Mouse (Mus musculus): ENCODE results near the gene Olfr262. TPM values are rescaled to one million over a fixed set of nuclear protein-coding genes. Genes with fewer than 3 reads are reported as not detected.

The Olfr262 gene
- not detected in 2 replicates for polyA plus RNA-seq (2015; fragmentation: Nextera tagmentation; extraction: Ambion mirVana)

GRCm38 (mm10) chr19:12241559-12241958 lies at the start of gene Olfr262:
Gene Olfr262, minus strand, starts transcription at chr19:12241659.

GRCm38 (mm10) chr19:12279554-12279953 lies 38.1 kb upstream of the Olfr262 start, which contains the start of gene Olfr1434:
Gene Olfr1434, plus strand, starts transcription at chr19:12279854.

GRCm38 (mm10) chr19:12260732-12261131 lies 19.3 kb upstream of the Olfr262 start, which contains the start of gene Olfr235:
Gene Olfr235, plus strand, starts transcription at chr19:12261032.

GRCm38 (mm10) chr19:12232496-12232895 lies 9.0 kb downstream of the Olfr262 start, which contains the start of gene Olfr1432:
Gene Olfr1432, minus strand, starts transcription at chr19:12232596.

GRCm38 (mm10) chr19:12200334-12200733 lies 41.1 kb downstream of the Olfr262 start, which contains the start of gene Olfr1431:
Gene Olfr1431, plus strand, starts transcription at chr19:12200634.

Other genes with a start within 250 kb of the Olfr262 start
- gene Olfr1423, start 200.3 kb downstream of the Olfr262 start, polyA plus RNA-seq (2015; fragmentation: Nextera tagmentation; extraction: Ambion mirVana), result not detected in 2 replicates
- not detected in 2 replicates for gene Olfr1424, start 179.0 kb downstream of the Olfr262 start, polyA plus RNA-seq (2015; fragmentation: Nextera tagmentation; extraction: Ambion mirVana)
- gene Olfr1425, start 163.9 kb downstream of the Olfr262 start, polyA plus RNA-seq (2015; fragmentation: Nextera tagmentation; extraction: Ambion mirVana), result not detected in 2 replicates
- gene Olfr1426, start 149.6 kb downstream of the Olfr262 start, polyA plus RNA-seq (2015; fragmentation: Nextera tagmentation; extraction: Ambion mirVana), result not detected in 2 replicates
- not detected in 2 replicates for gene Olfr1427, start 138.3 kb downstream of the Olfr262 start, polyA plus RNA-seq (2015; fragmentation: Nextera tagmentation; extraction: Ambion mirVana)
- gene Olfr1428, start 125.8 kb downstream of the Olfr262 start, polyA plus RNA-seq (2015; fragmentation: Nextera tagmentation; extraction: Ambion mirVana), result not detected in 2 replicates
- not detected in 2 replicates for gene Olfr76, start 118.5 kb downstream of the Olfr262 start, polyA plus RNA-seq (2015; fragmentation: Nextera tagmentation; extraction: Ambion mirVana)
- not detected in 2 replicates for gene Olfr1555-ps1, start 71.5 kb downstream of the Olfr262 start, polyA plus RNA-seq (2015; fragmentation: Nextera tagmentation; extraction: Ambion mirVana)
- not detected in 2 replicates for gene Olfr1431, start 41.0 kb downstream of the Olfr262 start, polyA plus RNA-seq (2015; fragmentation: Nextera tagmentation; extraction: Ambion mirVana)
- not detected in 2 replicates for gene Olfr1432, start 9.1 kb downstream of the Olfr262 start, polyA plus RNA-seq (2015; fragmentation: Nextera tagmentation; extraction: Ambion mirVana)
- not detected in 2 replicates for gene Olfr235, start 19.4 kb upstream of the Olfr262 start, polyA plus RNA-seq (2015; fragmentation: Nextera tagmentation; extraction: Ambion mirVana)
- not detected in 2 replicates for gene Olfr1434, start 38.2 kb upstream of the Olfr262 start, polyA plus RNA-seq (2015; fragmentation: Nextera tagmentation; extraction: Ambion mirVana)
- not detected in 2 replicates for gene Olfr1436, start 57.5 kb upstream of the Olfr262 start, polyA plus RNA-seq (2015; fragmentation: Nextera tagmentation; extraction: Ambion mirVana)
- gene Olfr1437, start 83.4 kb upstream of the Olfr262 start, polyA plus RNA-seq (2015; fragmentation: Nextera tagmentation; extraction: Ambion mirVana), result not detected in 2 replicates
- gene Olfr1438-ps1, start 94.3 kb upstream of the Olfr262 start, polyA plus RNA-seq (2015; fragmentation: Nextera tagmentation; extraction: Ambion mirVana), result not detected in 2 replicates
- gene Olfr1440, start 145.6 kb upstream of the Olfr262 start, polyA plus RNA-seq (2015; fragmentation: Nextera tagmentation; extraction: Ambion mirVana), result not detected in 2 replicates
- not detected in 2 replicates for gene Olfr1441, start 175.8 kb upstream of the Olfr262 start, polyA plus RNA-seq (2015; fragmentation: Nextera tagmentation; extraction: Ambion mirVana)
- not detected in 2 replicates for gene Pfpl, start 186.2 kb upstream of the Olfr262 start, polyA plus RNA-seq (2015; fragmentation: Nextera tagmentation; extraction: Ambion mirVana)
- 0.29 and 0.37 TPM in 2 replicates for gene Mpeg1, start 219.1 kb upstream of the Olfr262 start, polyA plus RNA-seq (2015; fragmentation: Nextera tagmentation; extraction: Ambion mirVana)

Data from skeletal muscle tissue, postnatal 0 days (tissue).